Mouse (Mus musculus): ENCODE measurements around the gene Dmc1. TPM values are rescaled to one million over a fixed set of nuclear protein-coding genes. Genes with fewer than 3 reads are reported as not detected.

Dmc1 gene
- polyA plus RNA-seq (2014; fragmentation: Illumina TruSeq; extraction: RNeasy Lipid Tissue Mini Kit (QIAGEN cat#74804); ENCODE audit: low read depth, low replicate concordance) = not detected

GRCm38 (mm10) chr15:79604990-79605665 is at the start of gene Dmc1:
TSS of gene Dmc1 (minus strand) at chr15:79605109.

GRCm38 (mm10) chr15:79546410-79547288 is 58.3 kb downstream of the Dmc1 start, which contains the start of gene Ddx17:
TSS of gene Ddx17 (minus strand) at chr15:79546741.

DNA sequence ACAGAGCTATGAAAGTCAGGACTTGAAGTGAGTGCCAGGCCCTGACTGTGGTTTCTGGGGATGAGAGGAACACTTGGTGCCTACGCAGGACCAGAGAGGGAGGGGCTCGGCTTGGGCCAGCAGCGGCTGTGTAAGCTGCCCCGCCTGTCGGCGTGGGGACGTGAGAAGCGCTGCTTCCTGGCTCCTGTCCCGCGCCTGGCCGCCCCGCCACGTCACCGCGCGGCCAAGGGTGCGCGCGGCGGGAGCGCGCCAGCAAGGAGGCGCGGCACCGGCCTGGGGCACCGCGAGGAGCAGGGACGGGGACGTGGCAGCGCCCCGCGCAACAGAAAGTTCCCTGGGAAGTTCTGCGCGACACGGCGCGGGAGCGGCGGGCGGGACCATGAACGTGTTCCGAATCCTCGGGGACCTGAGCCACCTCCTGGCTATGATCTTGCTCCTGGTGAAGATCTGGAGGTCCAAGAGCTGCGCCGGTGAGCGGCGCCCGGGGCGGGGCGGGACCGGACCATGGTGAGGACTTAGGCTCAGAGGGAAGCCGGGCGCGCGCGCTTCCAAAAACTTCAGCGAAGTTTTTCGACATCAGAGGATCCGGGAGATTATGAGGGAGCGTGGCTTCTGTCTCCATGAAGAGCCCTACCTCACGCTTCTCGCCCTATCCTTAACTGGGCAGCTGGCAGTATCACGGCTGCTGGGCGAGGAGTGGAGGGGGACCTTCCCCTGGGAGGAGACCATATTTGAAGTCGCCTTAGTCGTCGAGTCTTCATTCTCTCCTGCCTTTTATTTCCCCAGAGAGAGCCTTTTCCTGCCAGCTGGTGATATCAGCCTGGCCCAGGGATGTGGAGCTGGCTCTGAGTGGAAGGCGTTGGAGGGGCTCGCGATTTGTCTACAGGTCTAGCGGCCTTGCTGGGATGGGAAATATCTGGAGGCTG is 88.5 kb downstream of the Dmc1 start, which contains the start of gene Kdelr3:
TSS of gene Kdelr3 (plus strand) at position 241 of the 926 bp plus-strand sequence.

Other genes with a start within 250 kb of the Dmc1 start
- 4.0 TPM for gene Tmem184b, start 201.5 kb downstream of the Dmc1 start, polyA plus RNA-seq (2014; fragmentation: Illumina TruSeq; extraction: RNeasy Lipid Tissue Mini Kit (QIAGEN cat#74804); ENCODE audit: low read depth, low replicate concordance)
- 1.4 TPM for gene Csnk1e, start 149.5 kb downstream of the Dmc1 start, polyA plus RNA-seq (2014; fragmentation: Illumina TruSeq; extraction: RNeasy Lipid Tissue Mini Kit (QIAGEN cat#74804); ENCODE audit: low read depth, low replicate concordance)
- gene Kcnj4, start 99.9 kb downstream of the Dmc1 start, polyA plus RNA-seq (2014; fragmentation: Illumina TruSeq; extraction: RNeasy Lipid Tissue Mini Kit (QIAGEN cat#74804); ENCODE audit: low read depth, low replicate concordance) = not detected
- gene Kdelr3, start 88.7 kb downstream of the Dmc1 start, polyA plus RNA-seq (2014; fragmentation: Illumina TruSeq; extraction: RNeasy Lipid Tissue Mini Kit (QIAGEN cat#74804); ENCODE audit: low read depth, low replicate concordance) = 0.48 TPM
- 120 TPM for gene Ddx17, start 58.4 kb downstream of the Dmc1 start, polyA plus RNA-seq (2014; fragmentation: Illumina TruSeq; extraction: RNeasy Lipid Tissue Mini Kit (QIAGEN cat#74804); ENCODE audit: low read depth, low replicate concordance)
- 0.82 TPM for gene Fam227a, start 53.8 kb upstream of the Dmc1 start, polyA plus RNA-seq (2014; fragmentation: Illumina TruSeq; extraction: RNeasy Lipid Tissue Mini Kit (QIAGEN cat#74804); ENCODE audit: low read depth, low replicate concordance)
- 1.2 TPM for gene Cby1, start 54.1 kb upstream of the Dmc1 start, polyA plus RNA-seq (2014; fragmentation: Illumina TruSeq; extraction: RNeasy Lipid Tissue Mini Kit (QIAGEN cat#74804); ENCODE audit: low read depth, low replicate concordance)
- 134 TPM for gene Tomm22, start 65.8 kb upstream of the Dmc1 start, polyA plus RNA-seq (2014; fragmentation: Illumina TruSeq; extraction: RNeasy Lipid Tissue Mini Kit (QIAGEN cat#74804); ENCODE audit: low read depth, low replicate concordance)
- gene Josd1, start 82.8 kb upstream of the Dmc1 start, polyA plus RNA-seq (2014; fragmentation: Illumina TruSeq; extraction: RNeasy Lipid Tissue Mini Kit (QIAGEN cat#74804); ENCODE audit: low read depth, low replicate concordance) = 13.7 TPM
- gene Gtpbp1, start 85.7 kb upstream of the Dmc1 start, polyA plus RNA-seq (2014; fragmentation: Illumina TruSeq; extraction: RNeasy Lipid Tissue Mini Kit (QIAGEN cat#74804); ENCODE audit: low read depth, low replicate concordance) = 1.3 TPM
- gene Sun2, start 137.4 kb upstream of the Dmc1 start, polyA plus RNA-seq (2014; fragmentation: Illumina TruSeq; extraction: RNeasy Lipid Tissue Mini Kit (QIAGEN cat#74804); ENCODE audit: low read depth, low replicate concordance) = 5.8 TPM
- 0.90 TPM for gene Dnal4, start 172.7 kb upstream of the Dmc1 start, polyA plus RNA-seq (2014; fragmentation: Illumina TruSeq; extraction: RNeasy Lipid Tissue Mini Kit (QIAGEN cat#74804); ENCODE audit: low read depth, low replicate concordance)
- not detected for gene Nptxr, start 199.7 kb upstream of the Dmc1 start, polyA plus RNA-seq (2014; fragmentation: Illumina TruSeq; extraction: RNeasy Lipid Tissue Mini Kit (QIAGEN cat#74804); ENCODE audit: low read depth, low replicate concordance)
- not detected for gene Npcd, start 229.1 kb upstream of the Dmc1 start, polyA plus RNA-seq (2014; fragmentation: Illumina TruSeq; extraction: RNeasy Lipid Tissue Mini Kit (QIAGEN cat#74804); ENCODE audit: low read depth, low replicate concordance)
- gene Cbx6, start 229.6 kb upstream of the Dmc1 start, polyA plus RNA-seq (2014; fragmentation: Illumina TruSeq; extraction: RNeasy Lipid Tissue Mini Kit (QIAGEN cat#74804); ENCODE audit: low read depth, low replicate concordance) = 0.53 TPM